Mouse (Mus musculus): ENCODE results near the gene Fut1.

Gene Fut1
- long read RNA-seq, experiment 1: 0 reads
- long read RNA-seq, experiment 2: 0 reads

GRCm38 (mm10) chr7:45617042-45617695, at the start of gene Fut1:
Gene Fut1 (plus strand): TSS chr7:45617289.
- intact Hi-C loops (cut with DNase I): no loop called here

GRCm38 (mm10) chr7:45567780-45568516, 49.1 kb upstream of the Fut1 start:
- intact Hi-C loops (cut with DNase I): no loop called here

- intact Hi-C loops (cut with DNase I): no loop called here
Observed at GRCm38 (mm10) chr7:45568601-45569473, 48.3 kb upstream of the Fut1 start.

- intact Hi-C loops (cut with DNase I): no loop called here
Observed at GRCm38 (mm10) chr7:45570103-45570741, 46.9 kb upstream of the Fut1 start, which contains the start of gene Bcat2. Gene Bcat2 (plus strand): TSS chr7:45570153.

GRCm38 (mm10) chr7:45571966-45572365, 45.1 kb upstream of the Fut1 start:
- intact Hi-C loops (cut with DNase I): no loop called here

- intact Hi-C loops (cut with DNase I): no loop called here
Observed at GRCm38 (mm10) chr7:45573954-45574353, 43.1 kb upstream of the Fut1 start.

- intact Hi-C loops (cut with DNase I): no loop called here
Observed at GRCm38 (mm10) chr7:45574472-45575379, 42.4 kb upstream of the Fut1 start.

- intact Hi-C loops (cut with DNase I): no loop called here
Observed at GRCm38 (mm10) chr7:45585923-45586322, 31.2 kb upstream of the Fut1 start.

- intact Hi-C loops (cut with DNase I): no loop called here
Observed at GRCm38 (mm10) chr7:45587631-45588592, 29.2 kb upstream of the Fut1 start.

GRCm38 (mm10) chr7:45589173-45589572, 27.9 kb upstream of the Fut1 start:
- intact Hi-C loops (cut with DNase I): no loop called here

- intact Hi-C loops (cut with DNase I): loop anchor here (5.0 kb wide), 2 partner anchors 33 to 92 kb away; partner anchors contain the start of gene Ntn5
Observed at GRCm38 (mm10) chr7:45589898-45590297, 27.2 kb upstream of the Fut1 start.

GRCm38 (mm10) chr7:45590874-45591273, 26.2 kb upstream of the Fut1 start:
- intact Hi-C loops (cut with DNase I): loop anchor here (5.0 kb wide), 2 partner anchors 34 to 91 kb away; partner anchors contain the start of gene Ntn5

- intact Hi-C loops (cut with DNase I): loop anchor here (5.0 kb wide), 2 partner anchors 35 to 90 kb away; partner anchors contain the start of gene Ntn5
Observed at GRCm38 (mm10) chr7:45591880-45592279, 25.2 kb upstream of the Fut1 start.

- intact Hi-C loops (cut with DNase I): loop anchor here (5.0 kb wide), 2 partner anchors 36 to 89 kb away; partner anchors contain the start of gene Ntn5
Observed at GRCm38 (mm10) chr7:45593118-45593815, 23.8 kb upstream of the Fut1 start.

GRCm38 (mm10) chr7:45595176-45595575, 21.9 kb upstream of the Fut1 start:
- intact Hi-C loops (cut with DNase I): no loop called here

- intact Hi-C loops (cut with DNase I): no loop called here
Observed at GRCm38 (mm10) chr7:45596107-45596506, 21.0 kb upstream of the Fut1 start.

- intact Hi-C loops (cut with DNase I): no loop called here
Observed at GRCm38 (mm10) chr7:45597013-45597412, 20.1 kb upstream of the Fut1 start.

GRCm38 (mm10) chr7:45597527-45597926, 19.6 kb upstream of the Fut1 start:
- intact Hi-C loops (cut with DNase I): no loop called here

Data from adrenal gland (tissue).